Mouse (Mus musculus): ENCODE measurements at regions not wholly inside any gene's neighbourhood (a gene's known extent, or its start where the extent isn't known, plus 50 kb on each side); places are given as distances from the start of the nearest gene placed in this dataset.

GRCm38 (mm10) chr4:37647051-37647450, 695.5 kb upstream of the Lingo2 start:
- DNase-seq = peak; percentile 17 to 22
